Mouse (Mus musculus) 3134 (cell line): Measurements from ENCODE around the gene Ankrd63.
A peak's percentile ranks its signal among the peaks of the same experiment; 100 is the strongest.

ENCODE experiments used
- DNase-seq: peaks from one replicate; pipeline ENCODE4 v3.0.0-alpha.2; 2011; ENCODE audit warnings: low spot score; ENCODE audit not compliant: insufficient read length; ENCODE audit errors: extremely low read depth

Gene Ankrd63

GRCm38 (mm10) chr2:118695677-118696232 is 8.0 kb downstream of the Ankrd63 start:
- DNase-seq, result peak; percentile 36

DNA sequence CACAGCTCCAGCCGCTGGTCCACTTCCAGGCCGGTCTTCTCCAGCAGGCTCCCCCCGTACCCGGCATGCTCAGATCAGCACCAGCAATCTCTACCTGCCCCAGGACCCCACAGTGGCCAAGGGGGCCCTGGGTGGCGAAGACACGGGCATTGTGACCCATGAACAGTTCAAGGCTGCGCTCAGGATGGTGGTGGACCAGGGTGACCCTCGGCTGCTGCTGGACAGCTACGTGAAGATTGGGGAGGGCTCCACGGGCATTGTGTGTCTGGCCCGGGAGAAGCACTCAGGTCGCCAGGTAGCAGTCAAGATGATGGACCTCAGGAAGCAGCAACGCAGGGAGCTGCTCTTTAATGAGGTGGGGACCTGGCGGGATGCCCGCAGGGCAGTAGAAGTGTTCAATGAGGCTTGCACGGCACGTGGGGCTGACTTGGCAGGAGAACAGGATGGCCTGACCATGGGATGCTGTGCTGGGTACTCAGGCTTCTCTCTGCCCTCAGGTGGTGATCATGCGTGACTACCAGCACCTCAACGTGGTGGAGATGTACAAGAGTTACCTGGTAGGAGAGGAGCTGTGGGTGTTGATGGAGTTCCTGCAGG is 10.3 kb downstream of the Ankrd63 start:
- no peak for DNase-seq

DNA sequence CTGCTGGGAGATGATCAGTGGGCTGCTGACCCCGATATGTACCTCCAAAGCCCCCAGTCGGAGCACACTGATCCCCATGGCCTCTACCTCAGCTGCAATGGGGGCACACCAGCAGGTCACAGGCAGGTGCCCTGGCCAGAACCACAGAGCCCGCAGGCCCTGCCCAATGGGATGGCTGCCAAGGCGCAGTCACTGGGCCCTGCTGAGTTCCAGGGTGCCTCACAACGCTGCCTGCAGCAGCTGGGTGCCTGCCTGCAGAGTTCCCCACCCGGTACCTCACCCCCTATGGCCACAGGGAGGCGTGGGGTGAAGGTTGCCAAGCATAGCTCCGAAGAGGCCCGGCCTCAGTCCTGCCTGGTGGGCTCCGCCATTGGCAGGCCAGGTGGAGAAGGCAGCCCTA is 13.9 kb downstream of the Ankrd63 start:
- DNase-seq, result peak; percentile 57

DNA sequence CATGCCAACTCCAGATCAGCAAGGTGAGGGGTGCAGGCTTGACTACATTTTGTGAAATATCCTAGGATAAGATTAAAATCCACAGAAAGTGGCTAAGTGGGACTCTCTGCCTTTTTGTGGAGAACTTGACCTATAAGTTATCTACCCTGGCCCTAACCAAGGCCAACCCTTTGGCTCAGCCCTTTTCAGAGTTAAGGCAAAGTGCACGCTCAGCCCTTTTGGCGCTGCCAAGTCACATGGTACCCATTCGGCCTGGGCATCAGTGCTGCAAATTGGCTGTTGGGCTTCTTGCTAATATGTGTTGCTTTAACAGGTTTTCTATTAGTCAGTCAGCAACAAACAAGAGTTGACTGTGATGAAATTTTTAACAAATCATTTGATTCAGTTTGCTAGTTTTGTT is 16.0 kb downstream of the Ankrd63 start:
- no peak for DNase-seq

GRCm38 (mm10) chr2:118686693-118687092 is 17.1 kb downstream of the Ankrd63 start:
- DNase-seq, result no peak

- no peak for DNase-seq
These were observed 18.7 kb downstream of the Ankrd63 start for GRCm38 (mm10) chr2:118685088-118685487.

GRCm38 (mm10) chr2:118682544-118683260 is 21.1 kb downstream of the Ankrd63 start:
- DNase-seq, result peak; percentile 53

- no peak for DNase-seq
These were observed 22.8 kb downstream of the Ankrd63 start for GRCm38 (mm10) chr2:118680926-118681325.

DNA sequence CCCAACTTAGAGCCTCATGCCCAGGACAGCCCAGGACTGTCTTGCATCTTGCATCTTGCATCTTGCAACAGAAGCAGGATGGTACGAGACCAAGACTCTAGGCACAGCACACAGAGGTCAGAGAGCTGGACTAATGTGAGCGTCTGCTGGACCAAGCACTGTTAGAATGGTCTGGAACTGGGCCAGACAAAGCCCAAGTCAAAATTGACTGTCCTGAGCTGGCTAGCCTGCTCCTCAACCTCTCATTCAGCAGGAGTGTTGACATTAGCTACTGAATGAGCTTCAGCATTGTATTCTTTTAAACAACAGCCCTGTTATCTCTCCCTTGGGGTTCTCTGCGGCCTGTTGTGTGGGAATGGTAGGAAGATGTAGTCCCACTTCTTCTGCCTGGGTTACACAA is 24.2 kb downstream of the Ankrd63 start:
- no peak for DNase-seq

DNA sequence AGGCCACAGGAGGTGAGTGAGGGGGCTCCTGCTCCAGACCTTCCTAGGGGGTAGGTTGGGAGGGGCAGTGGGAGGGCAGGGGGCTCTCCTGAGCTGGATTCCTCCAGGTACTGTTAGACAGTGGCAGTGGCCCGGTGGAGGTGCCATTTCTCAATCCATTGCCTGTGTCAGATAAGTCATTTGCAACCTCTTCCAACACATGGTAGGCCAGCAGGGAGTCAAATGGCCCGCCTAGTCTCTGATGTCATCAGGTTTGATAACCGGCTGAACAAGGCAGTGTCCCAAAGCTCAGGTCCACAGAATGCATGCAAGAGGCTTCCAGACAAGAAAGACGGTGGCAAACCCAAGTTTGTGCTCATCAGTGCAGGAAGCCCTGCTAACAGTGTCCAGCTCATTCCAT is 25.9 kb downstream of the Ankrd63 start:
- DNase-seq, result no peak

GRCm38 (mm10) chr2:118676839-118677741 is 26.7 kb downstream of the Ankrd63 start:
- DNase-seq, result no peak

DNA sequence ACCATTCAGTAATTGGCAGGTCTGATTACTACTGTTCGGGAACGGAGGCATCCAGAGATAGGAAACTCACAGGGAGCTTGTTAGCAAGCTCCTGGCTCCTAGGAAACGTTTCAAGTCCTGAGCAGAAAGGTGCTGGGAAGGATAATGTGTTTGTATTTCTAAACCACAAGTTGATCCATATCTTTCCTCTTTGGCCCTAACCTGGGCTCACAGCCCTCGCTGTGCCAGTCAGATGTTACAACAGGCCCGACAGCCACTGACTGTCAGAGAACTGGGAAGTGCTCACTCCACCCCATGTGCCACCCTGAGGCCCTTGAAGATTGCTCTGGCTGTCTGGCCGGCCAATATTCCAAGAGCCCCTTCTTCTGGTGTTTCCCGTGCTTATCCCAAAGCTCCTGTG is 29.3 kb downstream of the Ankrd63 start:
- DNase-seq, result no peak

- no peak for DNase-seq
These were observed 29.9 kb downstream of the Ankrd63 start for GRCm38 (mm10) chr2:118673686-118674465.

- DNase-seq, result no peak
These were observed 32.0 kb downstream of the Ankrd63 start for GRCm38 (mm10) chr2:118671728-118672127.

DNA sequence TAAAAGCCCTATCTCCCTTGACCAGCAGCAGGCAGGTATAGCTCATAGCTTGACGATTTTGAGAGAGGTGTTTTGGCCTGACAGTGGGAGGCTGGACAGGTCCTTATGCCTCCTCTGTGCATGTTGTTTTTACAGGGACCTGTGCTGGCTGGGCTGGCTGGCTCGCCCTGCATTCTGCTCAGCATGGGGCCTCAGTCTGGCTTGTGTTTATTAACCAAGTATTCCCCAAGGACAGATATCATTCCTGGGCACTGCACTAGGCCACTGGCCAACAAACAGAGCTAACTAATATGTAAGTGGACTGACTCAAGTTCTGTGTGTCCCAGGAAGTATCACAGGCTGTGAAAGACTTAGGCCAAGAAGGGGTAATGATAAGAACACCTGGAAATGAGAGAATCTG is 34.0 kb downstream of the Ankrd63 start:
- peak; percentile 76 for DNase-seq

- DNase-seq, result peak; percentile 65
These were observed 34.5 kb downstream of the Ankrd63 start for GRCm38 (mm10) chr2:118669245-118669644.

DNA sequence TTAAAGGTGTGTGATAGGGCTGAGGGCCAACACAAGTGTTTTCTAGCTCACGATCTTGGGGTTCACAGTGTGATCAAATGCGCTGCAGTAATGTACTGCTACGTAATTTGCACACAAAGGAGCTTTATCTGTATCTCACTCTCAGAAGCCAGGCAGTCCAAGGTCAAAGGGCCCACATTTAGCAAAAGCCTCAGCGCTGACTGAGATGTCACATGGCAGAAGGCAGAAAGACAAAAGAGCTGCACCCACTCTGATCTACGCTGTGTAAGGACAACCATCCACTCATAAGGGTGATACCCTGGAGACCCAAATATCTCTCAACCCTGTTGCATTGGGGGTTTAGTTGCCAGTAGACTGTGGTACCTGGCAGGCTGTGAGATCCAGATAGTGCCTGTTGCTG is 36.6 kb downstream of the Ankrd63 start:
- DNase-seq, result no peak

- no peak for DNase-seq
These were observed 38.1 kb downstream of the Ankrd63 start for GRCm38 (mm10) chr2:118665616-118666015.

DNA sequence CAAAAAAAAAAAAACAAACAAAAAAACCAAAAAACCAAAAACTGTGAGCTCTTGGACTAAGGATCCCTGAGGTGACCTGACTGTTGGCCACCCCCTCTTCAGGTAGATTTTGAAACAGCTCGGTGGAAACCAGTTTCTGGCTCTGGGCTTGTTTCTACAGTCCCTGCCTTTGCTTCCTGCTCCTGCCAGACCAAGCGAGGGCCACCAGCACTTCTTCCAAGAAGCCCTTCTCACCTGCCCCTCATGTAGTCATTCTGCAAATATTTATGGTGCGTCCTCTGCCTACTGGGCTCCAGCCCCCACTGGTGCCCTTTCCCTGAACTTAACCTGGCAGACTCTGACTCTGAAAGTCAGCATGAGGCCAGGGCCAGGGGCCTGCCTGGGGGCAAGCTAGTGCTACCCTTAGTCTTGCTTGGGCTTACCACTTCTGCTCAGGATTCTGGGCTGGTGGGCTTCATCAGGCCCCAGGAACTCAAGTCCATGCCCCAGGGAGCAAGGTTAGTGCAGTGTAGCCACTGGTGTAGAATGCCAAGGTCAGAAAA is 38.7 kb downstream of the Ankrd63 start:
- DNase-seq, result peak; percentile 31
